Mouse (Mus musculus): ENCODE results near the gene Vmn1r9.
"Not testable (repeated sequence)": the region's sequence is repeated elsewhere in the genome, so short reads cannot be mapped to it uniquely, and the experiment has no call there.

The Vmn1r9 gene

DNA sequence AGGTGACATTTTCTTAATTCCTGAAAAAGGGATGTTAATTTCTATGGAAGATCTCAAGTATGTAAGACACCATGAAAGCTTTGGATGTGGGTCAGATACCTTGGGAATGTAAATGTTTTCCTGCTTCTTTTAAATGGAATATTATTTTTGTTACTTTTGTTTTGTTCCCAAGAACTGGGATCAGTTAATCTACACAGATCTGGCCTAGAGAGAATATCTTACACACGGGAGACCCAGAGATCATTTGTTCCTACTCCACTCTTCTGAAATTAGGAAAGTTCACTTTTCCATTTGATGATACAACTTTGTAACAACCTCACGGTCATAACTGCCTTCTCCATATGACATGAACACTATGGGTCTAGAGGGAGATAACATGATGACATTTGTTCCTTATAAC, at the start of gene Vmn1r9:
TSS of gene Vmn1r9 (plus strand) at position 301 of the 400 bp plus-strand sequence.
- DNase-seq (ENCODE audit: extremely low read depth, low read depth, low spot score), result no peak

- not testable (repeated sequence) for DNase-seq (ENCODE audit: extremely low read depth, low read depth, low spot score)
Observed at GRCm38 (mm10) chr6:57025224-57025623, 41.4 kb upstream of the Vmn1r9 start, which contains the start of gene Vmn1r7. Vmn1r7 (minus strand) TSS chr6:57025324.

DNA sequence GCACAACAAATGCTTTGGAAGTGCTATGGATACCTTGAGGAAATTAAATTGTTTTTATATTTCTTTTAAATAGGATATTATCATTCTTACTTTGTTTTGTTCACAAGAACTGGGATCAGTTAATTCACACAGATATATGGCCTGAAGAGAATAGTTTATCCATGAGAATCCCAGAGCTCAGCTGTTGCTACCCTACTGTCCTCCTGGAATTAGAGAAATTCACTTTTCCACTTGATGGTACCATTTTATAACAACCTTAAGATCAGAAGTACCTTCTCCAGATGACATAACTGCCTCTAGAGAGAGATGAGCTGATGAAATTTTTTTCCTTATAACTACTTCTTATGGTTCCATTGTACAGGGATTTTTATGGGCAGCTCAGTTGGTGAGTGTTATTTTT, 34.6 kb upstream of the Vmn1r9 start, which contains the start of gene Vmn1r8:
TSS of gene Vmn1r8 (plus strand) at position 301 of the 400 bp plus-strand sequence.
- no peak for DNase-seq (ENCODE audit: extremely low read depth, low read depth, low spot score)

- DNase-seq (ENCODE audit: extremely low read depth, low read depth, low spot score), result no peak
Observed at GRCm38 (mm10) chr6:57034674-57035073, 31.9 kb upstream of the Vmn1r9 start.

- no peak for DNase-seq (ENCODE audit: extremely low read depth, low read depth, low spot score)
Observed at GRCm38 (mm10) chr6:57063730-57064129, 2.9 kb upstream of the Vmn1r9 start.

DNA sequence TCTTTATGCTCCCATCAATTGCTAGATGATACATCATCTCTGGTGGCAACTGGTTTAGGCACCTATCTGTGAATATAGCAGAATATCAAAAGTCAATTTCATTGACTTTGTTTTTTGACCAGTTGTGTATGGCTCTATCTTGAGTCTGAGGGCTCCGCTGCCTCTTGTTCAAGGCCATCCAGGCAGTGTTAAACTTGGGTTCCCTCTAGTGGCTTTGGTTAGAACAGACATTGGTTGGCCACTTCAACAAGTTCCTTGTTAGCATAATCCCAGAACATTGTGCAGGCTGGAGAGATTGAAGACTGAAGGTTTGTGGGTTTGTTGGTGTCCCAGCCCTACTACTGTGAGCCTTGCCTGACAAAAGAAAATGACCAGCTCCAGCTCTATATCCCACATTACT, 39.8 kb downstream of the Vmn1r9 start:
- no peak for DNase-seq (ENCODE audit: extremely low read depth, low read depth, low spot score)

DNA sequence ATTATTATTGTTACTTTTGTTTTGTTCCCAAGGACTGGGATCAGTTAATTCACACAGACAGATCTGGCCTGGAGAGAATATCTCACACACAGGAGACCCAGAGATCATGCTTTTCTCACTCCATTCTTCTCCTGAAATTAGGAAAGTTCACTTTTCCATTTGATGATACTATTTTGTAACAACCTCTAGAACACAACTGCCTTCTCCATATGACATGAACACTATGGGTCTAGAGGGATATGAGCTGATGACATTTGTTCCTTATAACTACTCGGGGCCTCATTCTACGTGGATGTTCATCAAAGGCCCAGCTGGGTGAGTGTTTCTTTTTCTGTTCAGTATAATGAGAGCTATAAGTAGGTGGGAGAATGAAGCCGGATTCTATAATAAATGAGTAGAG, 42.6 kb downstream of the Vmn1r9 start, which contains the start of gene Vmn1r10:
TSS of gene Vmn1r10 (plus strand) at position 301 of the 400 bp plus-strand sequence.
- no peak for DNase-seq (ENCODE audit: extremely low read depth, low read depth, low spot score)
